Mouse (Mus musculus) neural tube, embryonic 12.5 days (tissue): ENCODE measurements around the gene Mag. TPM values are rescaled to one million over a fixed set of nuclear protein-coding genes. Genes with fewer than 3 reads are reported as not detected.
"Not testable (repeated sequence)": the region's sequence is repeated elsewhere in the genome, so short reads cannot be mapped to it uniquely, and the experiment has no call there.

Experiments used
- ATAC-seq: fragments of 200-750 bp; cut with Nextera tagmentation; 2 replicates; pipeline ENCODE4 v1.8.0; 2017; ENCODE audit warnings: low read depth, mild to moderate bottlenecking, moderate TSS enrichment, moderate library complexity; ENCODE audit not compliant: low FRiP score
- H3K27ac ChIP-seq: fragments of 300-500 bp; sonication (generic); 2 replicates; pipeline ENCODE4 v1.5.1; 2016
- H3K27me3 ChIP-seq: fragments of 300-500 bp; sonication (generic); replicated peaks from 2 replicates; pipeline ENCODE4 v1.6.1; 2016; ENCODE audit warnings: mild to moderate bottlenecking
- H3K36me3 ChIP-seq: fragments of 300-500 bp; sonication (generic); 2 replicates; pipeline ENCODE4 v1.6.1; 2016; ENCODE audit warnings: mild to moderate bottlenecking
- H3K4me1 ChIP-seq: fragments of 300-500 bp; sonication (generic); 2 replicates; pipeline ENCODE4 v1.6.1; 2016
- H3K4me2 ChIP-seq: fragments of 300-500 bp; sonication (generic); replicated peaks from 2 replicates; pipeline ENCODE4 v1.6.1; 2016; ENCODE audit warnings: mild to moderate bottlenecking
- H3K4me3 ChIP-seq: fragments of 300-500 bp; sonication (generic); 2 replicates; pipeline ENCODE4 v1.5.1; 2016
- H3K9ac ChIP-seq: fragments of 300-500 bp; sonication (generic); 2 replicates; pipeline ENCODE4 v1.6.1; 2016; ENCODE audit warnings: mild to moderate bottlenecking
- H3K9me3 ChIP-seq: fragments of 300-500 bp; sonication (generic); 2 replicates; pipeline ENCODE4 v1.6.1; 2016; ENCODE audit warnings: mild to moderate bottlenecking
- WGBS: fragments of 180-500 bp; shearing (Covaris S2); methylation state at CpG from one replicate; pipeline ENCODE4 v1.1.7; 2016; 5-methylcytosine and 5-hydroxymethylcytosine counted together
- polyA plus RNA-seq: library from polyadenylated mRNA; unstranded; fragments of >200 nt; fragmentation: Nextera tagmentation; extraction: Ambion mirVana; gene quantifications from 2 replicates; pipeline ENCODE4 v1.2.1, GENCODE M21; 2016

Gene Mag
- polyA plus RNA-seq, 1 experiment from 2014 or later: 1.2 TPM

GRCm38 (mm10) chr7:30924071-30924470, 9.4 kb upstream of the Mag start:
- ATAC-seq: no peak
- Histone ChIP-seq H3K9ac (no peak overlapping the region), H3K27me3 (no peaks in the 10 kb centered on the region), H3K9me3 (no peaks in the 10 kb centered on the region), H3K36me3 (no peaks in the 10 kb centered on the region), H3K4me3 (no peak overlapping the region), H3K4me1 (no peaks in the 10 kb centered on the region), H3K27ac (no peak overlapping the region), H3K4me2 (no peak overlapping the region)
- WGBS: 70% methylated on average over 3 of the region's 3 CpGs

- H3K27ac ChIP-seq, H3K4me2 ChIP-seq, ATAC-seq, H3K9me3 ChIP-seq, H3K9ac ChIP-seq, H3K4me3 ChIP-seq, H3K4me1 ChIP-seq, H3K36me3 ChIP-seq, H3K27me3 ChIP-seq: not testable (repeated sequence)
- whole genome bisulfite sequencing: 49% methylated on average over 3 of the region's 3 CpGs
Observed at GRCm38 (mm10) chr7:30922490-30922889, 7.8 kb upstream of the Mag start.

GRCm38 (mm10) chr7:30920217-30920616, 5.5 kb upstream of the Mag start:
- ATAC-seq: no peak
- no peaks in the 10 kb centered on the region for H3K9me3 ChIP-seq
- no peak overlapping the region for H3K4me2 ChIP-seq
- no peaks in the 10 kb centered on the region for H3K36me3 ChIP-seq
- H3K27ac ChIP-seq: no peak overlapping the region
- no peak overlapping the region for H3K4me3 ChIP-seq
- no peaks in the 10 kb centered on the region for H3K4me1 ChIP-seq
- no peak overlapping the region for H3K9ac ChIP-seq
- WGBS: 67% methylated on average over 3 of the region's 3 CpGs
- H3K27me3 ChIP-seq: no peaks in the 10 kb centered on the region

- no peak for ATAC-seq
- H3K4me3 ChIP-seq: no peak overlapping the region
Observed at GRCm38 (mm10) chr7:30917219-30917618, 2.5 kb upstream of the Mag start.

GRCm38 (mm10) chr7:30916713-30917112, 2.0 kb upstream of the Mag start:
- H3K27ac ChIP-seq: no peak overlapping the region
- ATAC-seq: no peak
- no peaks in the 10 kb centered on the region for H3K4me1 ChIP-seq
- H3K36me3 ChIP-seq: no peaks in the 10 kb centered on the region
- no peak overlapping the region for H3K4me3 ChIP-seq
- H3K27me3 ChIP-seq: no peaks in the 10 kb centered on the region
- WGBS: 36% methylated on average over 6 of the region's 6 CpGs
- H3K9ac ChIP-seq: no peak overlapping the region
- H3K4me2 ChIP-seq: no peak overlapping the region
- no peaks in the 10 kb centered on the region for H3K9me3 ChIP-seq

More at GRCm38 (mm10) chr7:30917219-30917618, 2.5 kb upstream of the Mag start:
- Histone ChIP-seq H3K27me3 (no peaks in the 10 kb centered on the region), H3K4me2 (no peak overlapping the region), H3K36me3 (no peaks in the 10 kb centered on the region), H3K27ac (no peak overlapping the region), H3K4me1 (no peaks in the 10 kb centered on the region), H3K9ac (no peak overlapping the region), H3K9me3 (no peaks in the 10 kb centered on the region)
- WGBS: 58% methylated on average over 4 of the region's 4 CpGs

GRCm38 (mm10) chr7:30909773-30910172, 4.9 kb downstream of the Mag start:
- Histone ChIP-seq H3K27ac (no peak overlapping the region), H3K4me1 (peaks cover 11% of the 10 kb centered on the region; the same call in 1 of the 2 replicates), H3K36me3 (no peaks in the 10 kb centered on the region), H3K4me3 (no peak overlapping the region), H3K27me3 (no peaks in the 10 kb centered on the region), H3K9me3 (no peaks in the 10 kb centered on the region), H3K4me2 (no peak overlapping the region), H3K9ac (no peak overlapping the region)
- 84% methylated on average over 6 of the region's 6 CpGs for WGBS
- no peak for ATAC-seq

- ATAC-seq: peak; percentile 4
- Histone ChIP-seq H3K27me3 (no peaks in the 10 kb centered on the region), H3K36me3 (no peaks in the 10 kb centered on the region), H3K4me1 (peaks cover 11% of the 10 kb centered on the region; the same call in 1 of the 2 replicates), H3K9me3 (no peaks in the 10 kb centered on the region), H3K27ac (no peak overlapping the region), H3K4me3 (peak overlapping the region; percentile 24; the same call in 1 of the 2 replicates), H3K4me2 (peak overlapping the region; percentile 61), H3K9ac (no peak overlapping the region)
- WGBS: 24% methylated on average over 16 of the region's 17 CpGs
Observed at GRCm38 (mm10) chr7:30908992-30909431, 5.7 kb downstream of the Mag start.

GRCm38 (mm10) chr7:30908277-30908991, 6.2 kb downstream of the Mag start:
- H3K9ac ChIP-seq: no peak overlapping the region
- 2% methylated on average over 25 of the region's 26 CpGs for WGBS
- H3K36me3 ChIP-seq: no peaks in the 10 kb centered on the region
- H3K4me3 ChIP-seq: peak overlapping the region; percentile 24
- H3K27ac ChIP-seq: no peak overlapping the region
- H3K27me3 ChIP-seq: no peaks in the 10 kb centered on the region
- ATAC-seq: peak; percentile 76
- H3K4me1 ChIP-seq: peaks cover 11% of the 10 kb centered on the region; the same call in 1 of the 2 replicates
- no peaks in the 10 kb centered on the region for H3K9me3 ChIP-seq
- H3K4me2 ChIP-seq: peak overlapping the region; percentile 61

GRCm38 (mm10) chr7:30904042-30904441, 10.6 kb downstream of the Mag start:
- H3K4me3 ChIP-seq: no peak overlapping the region

GRCm38 (mm10) chr7:30895217-30895616, 19.5 kb downstream of the Mag start:
- Histone ChIP-seq H3K27me3 (no peaks in the 10 kb centered on the region; the same call in 1 of the 2 replicates), H3K9me3 (no peaks in the 10 kb centered on the region), H3K4me3 (no peak overlapping the region), H3K36me3 (no peaks in the 10 kb centered on the region), H3K4me2 (no peak overlapping the region), H3K4me1 (no peaks in the 10 kb centered on the region), H3K9ac (no peak overlapping the region), H3K27ac (no peak overlapping the region)
- no peak for ATAC-seq
- 91% methylated on average over 3 of the region's 3 CpGs for WGBS

More at GRCm38 (mm10) chr7:30904042-30904441, 10.6 kb downstream of the Mag start:
- H3K36me3 ChIP-seq: no peaks in the 10 kb centered on the region
- no peak overlapping the region for H3K4me2 ChIP-seq
- 54% methylated on average over 4 of the region's 4 CpGs for WGBS
- no peak for ATAC-seq
- H3K27me3 ChIP-seq: no peaks in the 10 kb centered on the region; the same call in 1 of the 2 replicates
- peaks cover 11% of the 10 kb centered on the region; the same call in 1 of the 2 replicates for H3K4me1 ChIP-seq
- no peaks in the 10 kb centered on the region for H3K9me3 ChIP-seq
- H3K9ac ChIP-seq: no peak overlapping the region
- no peak overlapping the region for H3K27ac ChIP-seq

GRCm38 (mm10) chr7:30892515-30892914, 22.2 kb downstream of the Mag start:
- Histone ChIP-seq H3K36me3 (no peaks in the 10 kb centered on the region), H3K4me3 (no peak overlapping the region), H3K9me3 (no peaks in the 10 kb centered on the region), H3K4me2 (no peak overlapping the region), H3K9ac (no peak overlapping the region), H3K27me3 (no peaks in the 10 kb centered on the region), H3K4me1 (no peaks in the 10 kb centered on the region), H3K27ac (no peak overlapping the region)
- ATAC-seq: no peak
- 62% methylated on average over 3 of the region's 3 CpGs for WGBS

GRCm38 (mm10) chr7:30891746-30892145, 22.9 kb downstream of the Mag start:
- no peaks in the 10 kb centered on the region for H3K4me1 ChIP-seq
- no peak for ATAC-seq

GRCm38 (mm10) chr7:30890681-30891080, 24.0 kb downstream of the Mag start:
- Histone ChIP-seq H3K9me3 (no peaks in the 10 kb centered on the region), H3K4me2 (no peak overlapping the region), H3K9ac (no peak overlapping the region), H3K4me1 (no peaks in the 10 kb centered on the region), H3K4me3 (no peak overlapping the region), H3K27me3 (no peaks in the 10 kb centered on the region), H3K36me3 (no peaks in the 10 kb centered on the region), H3K27ac (no peak overlapping the region)
- WGBS: 77% methylated on average over 2 of the region's 2 CpGs
- ATAC-seq: no peak

More at GRCm38 (mm10) chr7:30891746-30892145, 22.9 kb downstream of the Mag start:
- Histone ChIP-seq H3K4me2 (no peak overlapping the region), H3K4me3 (no peak overlapping the region), H3K9ac (no peak overlapping the region), H3K27ac (no peak overlapping the region), H3K27me3 (no peaks in the 10 kb centered on the region), H3K36me3 (no peaks in the 10 kb centered on the region), H3K9me3 (no peaks in the 10 kb centered on the region)
- 79% methylated on average over 9 of the region's 9 CpGs for WGBS
